Mouse (Mus musculus) left cerebral cortex, postnatal 36 days (tissue): ENCODE measurements around the gene 1700016D06Rik. TPM values are rescaled to one million over a fixed set of nuclear protein-coding genes. Genes with fewer than 3 reads are reported as not detected.
A peak's percentile ranks its signal among the peaks of the same experiment; 100 is the strongest.

Experiments
- microRNA-seq: library from miRNA; unstranded; fragments of <30 nt; microRNA quantifications from one replicate; pipeline ENCODE4 v1.2.0, GENCODE M21; 2022
- total RNA-seq, 2 experiments: library from RNA; stranded (reverse); gene quantifications; 2 replicates each; pipeline ENCODE4 v1.2.3; 2021

The 1700016D06Rik gene
- total RNA-seq, 2 experiments from 2014 or later = not detected

Small RNAs within 50 kb of the gene (microRNA-seq; reads per million reads assigned to microRNA genes)
- gene Mir7238 = 2.5 reads per million, percentile 3 among the genes with 10 or more reads in this experiment

Other genes starting within 250 kb of the 1700016D06Rik start
- under 1 TPM in 1 of 2 experiments, not detected in 1; 0.30 TPM for gene Rab20, start 222.4 kb downstream of the 1700016D06Rik start, total RNA-seq
- 10 to 100 TPM; 48.7 to 53.4 TPM for gene Naxd, start 203.6 kb downstream of the 1700016D06Rik start, total RNA-seq
- gene Cars2, start 150.3 kb downstream of the 1700016D06Rik start, total RNA-seq = 10 to 100 TPM; 19.5 to 25.1 TPM
- gene Ing1, start 145.5 kb downstream of the 1700016D06Rik start, total RNA-seq = 10 to 100 TPM; 55.0 to 55.4 TPM
- gene Ankrd10, start 65.3 kb downstream of the 1700016D06Rik start, total RNA-seq = 10 to 100 TPM; 36.6 to 59.2 TPM
- 100 to 1,000 TPM; 112 to 145 TPM for gene Arhgef7, start 26.7 kb upstream of the 1700016D06Rik start, total RNA-seq
- not detected for gene Tex29, start 139.4 kb upstream of the 1700016D06Rik start, total RNA-seq